Mouse (Mus musculus) erythroblast, embryonic 14.5 days (primary cell): ENCODE measurements around the gene B4galt5.

Experiments used
- GATA1 ChIP-seq: IDR thresholded peaks from 2 replicates; pipeline ENCODE4 v1.6.1; 2012; ENCODE audit warnings: low read length, inconsistent platforms, mixed read lengths
- TAL1 ChIP-seq: IDR thresholded peaks from 3 replicates; pipeline ENCODE4 v1.6.1; 2012; ENCODE audit warnings: low read length, inconsistent platforms, mixed read lengths

GRCm38 (mm10) chr2:167300943-167301497 is 48.0 kb downstream of the B4galt5 start:
- TF ChIP-seq TAL1 (no peak), GATA1 (no peak)
